Mouse (Mus musculus) heart, postnatal 14 days (tissue): ENCODE measurements at regions not wholly inside any gene's neighbourhood (a gene's known extent, or its start where the extent isn't known, plus 50 kb on each side); places are given as distances from the start of the nearest gene placed in this dataset.
A peak's percentile ranks its signal among the peaks of the same experiment; 100 is the strongest.

Experiments used
- DNase-seq, 2 experiments: peaks; one replicate each; pipeline ENCODE4 v3.0.0; 2021 to 2022
- intact Hi-C: fragments of 180-260 bp; cut with DNase I; formaldehyde crosslinking; loops from one replicate; pipeline ENCODE4 v1.15.1; 2025

DNA sequence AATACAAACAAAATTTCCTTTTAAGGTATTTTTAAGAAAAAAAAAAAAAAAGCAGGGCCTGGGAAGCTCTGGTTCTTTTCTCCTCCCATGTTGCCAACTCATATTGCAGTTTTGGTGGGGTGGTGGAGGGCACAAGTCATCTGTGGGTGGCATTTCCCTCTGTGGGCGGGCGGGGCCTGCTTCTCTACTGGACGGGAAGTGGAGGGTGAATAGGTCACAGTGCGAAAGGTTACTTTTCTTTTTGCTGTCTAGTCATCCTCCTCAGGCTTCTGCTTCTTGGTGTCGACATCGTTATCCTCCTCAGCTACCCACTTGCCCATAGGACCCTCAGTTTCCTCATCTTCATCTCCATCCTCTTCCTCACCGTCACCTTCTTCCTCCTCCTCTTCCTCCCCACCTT lies 55.3 kb upstream of the Plcb1 start:
- intact Hi-C loops = no loop called here
- DNase-seq = no peak

DNA sequence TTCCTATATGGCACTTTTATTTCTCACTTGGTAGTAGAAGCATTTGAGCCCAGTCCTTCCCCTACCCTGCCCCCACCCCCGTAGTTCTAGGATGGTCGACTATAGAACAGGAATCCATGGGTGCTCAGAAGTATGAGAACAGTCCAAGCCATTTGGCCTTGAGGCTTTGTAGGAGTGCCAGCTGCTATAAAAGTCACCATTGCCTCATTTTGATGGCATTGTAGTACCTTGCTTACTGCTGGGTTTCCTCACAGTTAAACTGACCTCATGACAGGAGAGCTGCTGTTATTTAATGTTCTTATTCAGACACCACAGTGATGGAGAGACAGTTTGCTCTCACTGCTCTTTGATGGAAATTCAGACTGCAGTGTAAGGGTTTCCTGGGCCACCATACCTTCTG lies 59.2 kb upstream of the Plcb1 start:
- intact Hi-C loops = no loop called here

DNA sequence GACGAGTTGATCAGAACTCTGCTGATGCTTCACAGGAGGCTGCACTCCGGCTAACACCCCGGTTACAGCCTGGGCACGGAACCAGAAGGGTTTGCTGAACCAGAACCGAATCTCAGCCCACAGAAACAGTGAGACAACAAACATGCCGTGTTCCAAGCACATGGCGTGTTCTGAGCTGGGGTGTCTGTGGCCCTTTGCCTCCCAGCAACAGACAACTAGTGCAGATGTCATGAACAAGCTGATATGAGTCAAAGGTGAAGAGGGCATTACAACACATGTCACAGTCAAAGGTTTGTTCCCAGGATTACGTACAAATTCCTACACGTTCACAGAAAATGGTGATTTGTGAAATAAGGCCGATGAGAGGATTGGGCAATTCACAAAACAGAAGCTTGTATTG lies 61.8 kb upstream of the Plcb1 start:
- no peak for DNase-seq
- intact Hi-C loops = no loop called here

More for the DNA sequence above, 59.2 kb upstream of the Plcb1 start:
- peak in 1 of 2 experiments; percentile 7 for DNase-seq

DNA sequence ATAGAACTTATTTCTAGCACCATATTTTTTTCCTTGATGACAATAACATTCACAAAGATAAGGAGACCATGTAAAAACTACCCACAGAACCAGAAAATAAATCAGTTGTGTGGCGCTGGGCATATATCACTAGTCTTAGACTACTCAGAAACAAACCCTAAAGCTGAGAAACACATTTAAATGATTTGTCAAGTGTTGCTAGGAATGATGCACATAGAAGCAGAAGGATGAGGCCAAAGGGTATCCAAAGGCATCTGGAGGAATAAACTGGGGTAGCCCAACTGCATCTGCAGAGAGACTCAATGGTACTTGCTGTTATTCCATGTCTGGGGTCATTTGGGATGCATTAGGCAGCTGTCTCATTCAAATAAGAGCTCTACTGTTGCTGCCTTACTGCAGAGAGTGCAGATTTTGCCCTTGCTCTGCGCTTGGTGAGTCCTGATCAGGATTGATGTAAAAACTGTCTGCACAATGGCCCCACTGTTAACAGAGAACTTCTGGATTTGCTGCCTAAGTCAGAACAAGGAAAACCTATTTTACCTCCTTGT lies 68.0 kb upstream of the Plcb1 start:
- intact Hi-C loops = no loop called here
- no peak for DNase-seq

DNA sequence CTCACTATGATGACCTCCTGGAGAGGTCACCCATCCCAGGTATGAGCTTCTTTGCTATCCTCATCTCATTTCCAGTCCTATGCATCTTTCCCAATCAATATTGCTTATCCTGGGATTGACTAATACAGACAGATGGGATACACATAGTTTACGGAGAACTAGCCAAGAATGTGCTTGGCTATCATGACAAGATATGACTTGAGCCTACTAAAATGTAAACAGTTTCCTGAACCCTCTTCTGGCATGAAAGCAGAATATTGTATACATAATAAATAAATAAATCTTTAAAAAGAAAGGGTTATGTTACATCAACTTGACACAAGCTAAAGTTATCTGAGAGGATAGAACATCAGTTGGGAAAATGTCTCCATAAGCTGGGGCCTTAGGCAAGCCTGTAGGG lies 69.3 kb upstream of the Plcb1 start:
- DNase-seq = no peak
- intact Hi-C loops = no loop called here

DNA sequence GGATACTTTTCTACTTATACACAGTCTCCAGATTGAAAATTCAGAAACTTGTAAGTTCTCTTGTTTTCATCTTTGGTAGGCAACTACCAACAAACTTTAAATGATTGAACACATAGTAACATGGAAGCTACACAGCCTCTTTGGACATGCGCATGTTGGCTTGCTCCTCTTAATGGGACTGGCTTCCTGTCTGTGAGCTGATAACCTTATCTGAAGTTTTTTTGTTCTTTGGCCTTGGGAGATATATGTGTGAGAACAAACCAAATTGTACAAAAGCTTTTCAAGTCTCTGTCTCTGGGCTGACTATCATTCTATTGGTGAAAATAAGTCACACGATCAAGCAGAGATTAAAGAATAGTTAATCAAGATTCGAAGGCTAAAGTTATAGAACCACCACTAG lies 70.1 kb upstream of the Tmx4 start:
- DNase-seq = no peak
- intact Hi-C loops = no loop called here

DNA sequence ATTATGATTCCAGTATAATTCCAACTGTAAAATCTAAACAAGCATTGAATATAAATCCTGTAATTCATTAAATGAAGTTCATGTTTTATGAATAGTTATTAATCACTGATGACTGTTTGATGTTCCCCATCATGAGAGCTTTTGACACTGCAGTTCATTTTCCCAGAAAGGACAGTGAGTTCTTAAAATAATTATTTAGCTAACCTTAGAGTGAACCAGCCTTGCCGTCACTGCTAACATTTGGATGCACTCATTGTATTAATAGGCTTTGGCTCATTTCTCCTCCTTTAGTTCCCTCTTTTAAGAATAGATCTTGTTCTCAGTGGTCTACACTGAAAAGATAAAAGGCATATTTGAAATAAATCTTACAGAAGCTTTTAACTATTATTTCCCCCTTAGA lies 64.8 kb upstream of the Tmx4 start:
- no peak for DNase-seq
- intact Hi-C loops = no loop called here

DNA sequence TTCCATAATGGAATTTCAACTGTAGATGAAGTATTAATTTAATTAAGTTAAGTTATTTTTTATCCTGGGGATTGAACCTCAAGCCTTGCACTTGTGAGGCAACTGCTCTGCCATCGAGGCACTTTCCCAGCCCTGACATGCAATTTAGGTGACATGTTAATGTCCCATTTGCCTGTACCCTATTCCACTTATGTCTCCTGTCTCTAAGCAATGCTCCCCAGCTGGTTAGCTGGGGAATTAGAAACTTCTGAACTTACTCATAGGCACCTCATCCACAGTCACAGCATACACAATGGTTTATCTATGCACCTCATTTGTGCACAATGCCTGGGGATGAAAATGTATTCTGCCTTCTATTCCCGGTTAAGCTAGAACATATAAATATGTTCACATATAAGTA lies 59.1 kb upstream of the Tmx4 start:
- DNase-seq = no peak
- intact Hi-C loops = no loop called here

DNA sequence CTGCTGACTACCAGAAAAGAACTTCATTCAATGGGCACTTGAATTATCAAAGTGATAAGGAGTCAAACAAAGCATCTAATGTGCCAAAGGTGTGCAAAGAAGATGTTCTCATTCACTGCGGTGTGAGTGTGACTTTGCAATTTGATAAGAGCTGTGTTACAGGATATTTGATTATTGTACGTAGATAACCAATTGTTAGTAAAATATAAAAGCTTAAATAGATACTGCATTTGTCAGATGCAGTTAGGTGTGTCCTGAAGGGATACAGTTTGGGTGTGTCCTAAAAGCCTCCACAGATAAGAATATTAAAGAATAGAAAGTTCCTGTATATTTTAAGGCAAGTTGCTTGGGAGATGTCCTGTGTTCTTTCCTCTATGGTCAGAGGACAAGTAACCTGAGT lies 53.5 kb upstream of the Tmx4 start:
- DNase-seq = no peak
- intact Hi-C loops = no loop called here

DNA sequence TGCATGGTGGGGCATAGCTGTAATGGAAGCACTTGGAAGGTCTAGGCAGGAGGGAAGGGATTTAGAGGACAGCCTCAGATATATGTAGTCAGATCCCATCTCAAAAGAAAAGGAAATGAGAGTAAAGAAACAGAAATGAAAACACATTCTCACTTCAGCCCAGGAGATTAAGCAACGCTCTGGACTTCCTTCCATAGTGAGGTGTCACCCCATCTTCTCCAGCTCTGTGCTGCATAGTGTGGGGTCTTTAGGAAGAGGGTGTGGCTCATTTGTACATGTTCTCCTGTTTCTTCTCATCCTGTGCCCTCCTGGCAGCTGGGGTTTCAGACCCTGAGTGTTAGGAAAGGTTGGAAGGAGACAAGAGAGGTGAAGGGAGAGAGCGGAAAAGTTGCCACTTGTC lies 52.4 kb upstream of the Tmx4 start:
- intact Hi-C loops = no loop called here
- DNase-seq = no peak
